ENCODE assay signal across 8 mouse cellular contexts in genomic region chr5:96905572-96906271, GRCm38 (mm10).
DNase-seq lines count a peak whose midpoint lies in the region; ATAC-seq and TF ChIP-seq lines count a peak whose summit lies in the region.

No protein-coding gene starts in this region.

- DNase-seq in adrenal gland, postnatal 10 days, result peak; percentile 42
- DNase-seq in adrenal gland, postnatal 4 days (ENCODE audit: low spot score in 2 of 2), result no peak
- peak; percentile 93 for DNase-seq in brain, embryonic 14.5 days (ENCODE audit: low read depth)
- DNase-seq in thymus, postnatal 10 days (ENCODE audit: low spot score in 2 of 2), result no peak

- TF ChIP-seq POLR2A in brain, embryonic 14.5 days (IDR thresholded peaks at IDR 0.05; ENCODE audit: borderline replicate concordance, extremely low read depth, insufficient read depth, insufficient read length, poor library complexity, severe bottlenecking), result no peak

- 0 out of 2 replicates have a peak, but pooled peaks cover 3% of the 10 kb centered on the region for H3K4me1 ChIP-seq in kidney, embryonic 16.5 days (ENCODE audit: insufficient read depth, low read length)
- peaks cover 9% of the 10 kb centered on the region for H3K4me1 ChIP-seq in lung, embryonic 15.5 days
- peaks cover 5% of the 10 kb centered on the region; the same call in 1 of the 2 replicates for H3K4me1 ChIP-seq in neural tube, embryonic 15.5 days

- no peak overlapping the region for H3K4me3 ChIP-seq in kidney, embryonic 16.5 days (ENCODE audit: low read length)
- H3K4me3 ChIP-seq in lung, embryonic 15.5 days, result peak overlapping the region; percentile 12; the same call in 1 of the 2 replicates
- H3K4me3 ChIP-seq in neural tube, embryonic 15.5 days (replicated peaks), result no peak overlapping the region

- H3K4me2 ChIP-seq in kidney, embryonic 16.5 days (replicated peaks; ENCODE audit: low read depth, low read length), result peak overlapping the region; percentile 35
- peak overlapping the region; percentile 49 for H3K4me2 ChIP-seq in lung, embryonic 15.5 days
- H3K4me2 ChIP-seq in neural tube, embryonic 15.5 days, result peak overlapping the region; percentile 36; the same call in 1 of the 2 replicates

- no peaks in the 10 kb centered on the region for H3K27me3 ChIP-seq in kidney, embryonic 16.5 days (ENCODE audit: insufficient read depth, low read length)
- no peaks in the 10 kb centered on the region for H3K27me3 ChIP-seq in lung, embryonic 15.5 days
- H3K27me3 ChIP-seq in neural tube, embryonic 15.5 days (replicated peaks), result no peaks in the 10 kb centered on the region

- peak overlapping the region; percentile 50 for H3K9ac ChIP-seq in kidney, embryonic 16.5 days (replicated peaks; ENCODE audit: low read length)
- peak overlapping the region; percentile 24 for H3K9ac ChIP-seq in lung, embryonic 15.5 days
- H3K9ac ChIP-seq in neural tube, embryonic 15.5 days (replicated peaks), result no peak overlapping the region

- H3K36me3 ChIP-seq in kidney, embryonic 16.5 days (ENCODE audit: insufficient read depth, low read length), result no peaks in the 10 kb centered on the region
- no peaks in the 10 kb centered on the region for H3K36me3 ChIP-seq in lung, embryonic 15.5 days
- H3K36me3 ChIP-seq in neural tube, embryonic 15.5 days, result no peaks in the 10 kb centered on the region

- 41% methylated on average over 17 of the region's 17 CpGs for WGBS in kidney, embryonic 16.5 days
- WGBS in lung, embryonic 15.5 days, result 28% methylated on average over 17 of the region's 17 CpGs
- WGBS in neural tube, embryonic 15.5 days, result 34% methylated on average over 17 of the region's 17 CpGs

- peak; percentile 77 for ATAC-seq in granulocyte monocyte progenitor cell, adult 5-6 weeks (replicated peaks; ENCODE audit: poor library complexity, severe bottlenecking)
- no peak for ATAC-seq in kidney, embryonic 16.5 days (ENCODE audit: low FRiP score, low TSS enrichment)
- ATAC-seq in lung, embryonic 15.5 days (ENCODE audit: borderline replicate concordance, extremely low read depth, low FRiP score, low TSS enrichment), result peak; percentile 83; the same call in 1 of the 2 replicates
- peak; percentile 84 for ATAC-seq in neural tube, embryonic 15.5 days (ENCODE audit: low FRiP score)

- H3K9me3 ChIP-seq in kidney, embryonic 16.5 days (ENCODE audit: low read length), result no peaks in the 10 kb centered on the region
- H3K9me3 ChIP-seq in lung, embryonic 15.5 days, result no peaks in the 10 kb centered on the region
- no peaks in the 10 kb centered on the region for H3K9me3 ChIP-seq in neural tube, embryonic 15.5 days (replicated peaks)

- TF ChIP-seq CTCF in brain, embryonic 14.5 days (IDR thresholded peaks at IDR 0.05; ENCODE audit: borderline replicate concordance, extremely low read depth, insufficient read depth, insufficient read length), result peak; percentile 40; the same call in 1 of the 2 replicates

- H3K27ac ChIP-seq in kidney, embryonic 16.5 days (ENCODE audit: low read length), result no peak overlapping the region
- no peak overlapping the region for H3K27ac ChIP-seq in lung, embryonic 15.5 days
- no peak overlapping the region for H3K27ac ChIP-seq in neural tube, embryonic 15.5 days (replicated peaks)

Comparison
In these comparisons a context has a peak if more than half of its experiments do, and no peak if none do; other contexts are left out.
1. DNase-seq: peak in adrenal gland, postnatal 10 days (single experiment) and brain, embryonic 14.5 days (single experiment); none in adrenal gland, postnatal 4 days (0 of 2) and thymus, postnatal 10 days (0 of 2).
2. Peak in every context shown above with its lines, with median percentiles within 50 percentile points of each other: H3K4me2 ChIP-seq.